Mouse (Mus musculus): ENCODE results near the gene Adam15. TPM values are rescaled to one million over a fixed set of nuclear protein-coding genes. Genes with fewer than 3 reads are reported as not detected.

Adam15 gene
- polyA plus RNA-seq, 1 experiment from 2014 or later: 9.5 TPM

GRCm38 (mm10) chr3:89294195-89294594, 55.6 kb downstream of the Adam15 start:
- ATAC-seq (ENCODE audit: low read depth) (0 out of 2 replicates have a peak, but pooled peaks have one; percentile 37), DNase-seq (no peak)
- Histone ChIP-seq H3K27ac (peak overlapping the region; percentile 13; the same call in 1 of the 2 replicates), H3K9ac (no peak overlapping the region), H3K4me3 (replicated peaks) (no peak overlapping the region), H3K36me3 (no peaks in the 10 kb centered on the region), H3K27me3 (peaks cover 13% of the 10 kb centered on the region), H3K9me3 (replicated peaks) (no peaks in the 10 kb centered on the region), H3K4me1 (replicated peaks) (peaks cover 9% of the 10 kb centered on the region), H3K4me2 (no peak overlapping the region)
- WGBS (ENCODE audit: insufficient replicate concordance): 68% methylated on average over 5 of the region's 5 CpGs

- peak overlapping the region; percentile 13; the same call in 1 of the 2 replicates for H3K27ac ChIP-seq
These were observed 56.4 kb downstream of the Adam15 start for GRCm38 (mm10) chr3:89293247-89293918.

GRCm38 (mm10) chr3:89292303-89292702, 57.5 kb downstream of the Adam15 start:
- DNase-seq (no peak), ATAC-seq (ENCODE audit: low read depth) (no peak)
- Histone ChIP-seq H3K9ac (no peak overlapping the region), H3K27ac (no peak overlapping the region), H3K9me3 (replicated peaks) (no peaks in the 10 kb centered on the region), H3K36me3 (no peaks in the 10 kb centered on the region), H3K27me3 (no peaks in the 10 kb centered on the region), H3K4me2 (no peak overlapping the region), H3K4me3 (replicated peaks) (no peak overlapping the region), H3K4me1 (replicated peaks) (peaks cover 9% of the 10 kb centered on the region; the same call in 1 of the 2 replicates)
- WGBS (ENCODE audit: insufficient replicate concordance): 61% methylated on average over 5 of the region's 5 CpGs

More at GRCm38 (mm10) chr3:89293247-89293918, 56.4 kb downstream of the Adam15 start:
- DNase-seq (no peak), ATAC-seq (ENCODE audit: low read depth) (peak; percentile 41; the same call in 1 of the 2 replicates)
- no peaks in the 10 kb centered on the region for H3K36me3 ChIP-seq
- peaks cover 6% of the 10 kb centered on the region for H3K27me3 ChIP-seq
- peaks cover 9% of the 10 kb centered on the region; the same call in 1 of the 2 replicates for H3K4me1 ChIP-seq (replicated peaks)
- 67% methylated on average over 11 of the region's 11 CpGs for WGBS (ENCODE audit: insufficient replicate concordance)
- H3K4me2 ChIP-seq: no peak overlapping the region
- no peak overlapping the region for H3K9ac ChIP-seq
- no peaks in the 10 kb centered on the region for H3K9me3 ChIP-seq (replicated peaks)
- H3K4me3 ChIP-seq (replicated peaks): no peak overlapping the region

DNA sequence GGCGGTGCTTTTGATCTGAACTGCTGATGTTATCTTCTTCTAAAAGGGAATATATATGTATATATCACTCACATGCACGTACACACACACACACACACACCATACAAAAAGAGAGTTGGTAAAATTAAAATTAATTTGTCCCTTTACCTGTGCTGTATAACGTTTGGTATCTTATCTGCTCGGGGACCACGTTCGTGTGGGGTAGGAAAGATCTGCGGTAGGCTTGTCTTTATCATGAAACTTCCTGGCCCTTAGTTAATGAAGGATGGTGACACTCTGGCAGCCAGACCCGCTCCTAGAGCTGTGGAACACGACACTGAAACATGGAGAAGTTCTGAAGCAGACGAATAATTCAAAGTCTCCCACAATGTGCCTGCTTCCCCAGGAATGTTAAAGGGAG, 57.9 kb downstream of the Adam15 start:
- Histone ChIP-seq H3K36me3 (no peaks in the 10 kb centered on the region), H3K4me1 (replicated peaks) (peaks cover 9% of the 10 kb centered on the region; the same call in 1 of the 2 replicates), H3K4me2 (no peak overlapping the region), H3K27me3 (no peaks in the 10 kb centered on the region), H3K9me3 (replicated peaks) (no peaks in the 10 kb centered on the region), H3K4me3 (replicated peaks) (no peak overlapping the region), H3K9ac (no peak overlapping the region), H3K27ac (no peak overlapping the region)
- ATAC-seq (ENCODE audit: low read depth) (no peak), DNase-seq (no peak)
- 23% methylated on average over 10 of the region's 10 CpGs for WGBS (ENCODE audit: insufficient replicate concordance)

Other genes with a start within 250 kb of the Adam15 start
- not detected in 2 replicates for gene Gm43738, start 248.9 kb downstream of the Adam15 start, polyA plus RNA-seq (2015; fragmentation: Nextera tagmentation; extraction: Ambion mirVana)
- gene Fdps, start 248.0 kb downstream of the Adam15 start, polyA plus RNA-seq (2015; fragmentation: Nextera tagmentation; extraction: Ambion mirVana): 274 and 295 TPM in 2 replicates
- 133 and 136 TPM in 2 replicates for gene Pklr, start 213.9 kb downstream of the Adam15 start, polyA plus RNA-seq (2015; fragmentation: Nextera tagmentation; extraction: Ambion mirVana)
- gene Hcn3, start 189.8 kb downstream of the Adam15 start, polyA plus RNA-seq (2015; fragmentation: Nextera tagmentation; extraction: Ambion mirVana): 0.75 and 0.78 TPM in 2 replicates
- 10.3 and 10.8 TPM in 2 replicates for gene Clk2, start 185.2 kb downstream of the Adam15 start, polyA plus RNA-seq (2015; fragmentation: Nextera tagmentation; extraction: Ambion mirVana)
- gene Scamp3, start 172.5 kb downstream of the Adam15 start, polyA plus RNA-seq (2015; fragmentation: Nextera tagmentation; extraction: Ambion mirVana): 67.4 and 72.1 TPM in 2 replicates
- gene Fam189b, start 166.9 kb downstream of the Adam15 start, polyA plus RNA-seq (2015; fragmentation: Nextera tagmentation; extraction: Ambion mirVana): 2.8 and 3.9 TPM in 2 replicates
- gene Gba, start 147.1 kb downstream of the Adam15 start, polyA plus RNA-seq (2015; fragmentation: Nextera tagmentation; extraction: Ambion mirVana): 21.7 and 23.7 TPM in 2 replicates
- gene Thbs3, start 134.8 kb downstream of the Adam15 start, polyA plus RNA-seq (2015; fragmentation: Nextera tagmentation; extraction: Ambion mirVana): 1.0 and 1.5 TPM in 2 replicates
- gene Mtx1, start 122.9 kb downstream of the Adam15 start, polyA plus RNA-seq (2015; fragmentation: Nextera tagmentation; extraction: Ambion mirVana): 152 and 155 TPM in 2 replicates
- 0.14 and 0.51 TPM in 2 replicates for gene Muc1, start 120.9 kb downstream of the Adam15 start, polyA plus RNA-seq (2015; fragmentation: Nextera tagmentation; extraction: Ambion mirVana)
- gene Krtcap2, start 104.0 kb downstream of the Adam15 start, polyA plus RNA-seq (2015; fragmentation: Nextera tagmentation; extraction: Ambion mirVana): 152 and 155 TPM in 2 replicates
- gene Trim46, start 103.7 kb downstream of the Adam15 start, polyA plus RNA-seq (2015; fragmentation: Nextera tagmentation; extraction: Ambion mirVana): 0.14 and 0.23 TPM in 2 replicates
- 57.2 and 64.5 TPM in 2 replicates for gene Dpm3, start 90.6 kb downstream of the Adam15 start, polyA plus RNA-seq (2015; fragmentation: Nextera tagmentation; extraction: Ambion mirVana)
- gene Slc50a1, start 79.4 kb downstream of the Adam15 start, polyA plus RNA-seq (2015; fragmentation: Nextera tagmentation; extraction: Ambion mirVana): 17.4 and 18.0 TPM in 2 replicates
- gene Efna1, start 68.9 kb downstream of the Adam15 start, polyA plus RNA-seq (2015; fragmentation: Nextera tagmentation; extraction: Ambion mirVana): 4.3 and 4.6 TPM in 2 replicates
- gene Efna3, start 27.0 kb downstream of the Adam15 start, polyA plus RNA-seq (2015; fragmentation: Nextera tagmentation; extraction: Ambion mirVana): 0.32 and 0.41 TPM in 2 replicates
- 1.0 and 1.2 TPM in 2 replicates for gene Efna4, start 12.0 kb downstream of the Adam15 start, polyA plus RNA-seq (2015; fragmentation: Nextera tagmentation; extraction: Ambion mirVana)
- 0.07 and 0.08 TPM in 2 replicates for gene Dcst2, start 12.0 kb upstream of the Adam15 start, polyA plus RNA-seq (2015; fragmentation: Nextera tagmentation; extraction: Ambion mirVana)
- not detected in 2 replicates for gene Dcst1, start 15.3 kb upstream of the Adam15 start, polyA plus RNA-seq (2015; fragmentation: Nextera tagmentation; extraction: Ambion mirVana)
- gene Zbtb7b, start 44.8 kb upstream of the Adam15 start, polyA plus RNA-seq (2015; fragmentation: Nextera tagmentation; extraction: Ambion mirVana): 0.97 and 1.8 TPM in 2 replicates
- not detected in 2 replicates for gene Lenep, start 52.8 kb upstream of the Adam15 start, polyA plus RNA-seq (2015; fragmentation: Nextera tagmentation; extraction: Ambion mirVana)
- 18.0 and 18.7 TPM in 2 replicates for gene Flad1, start 61.9 kb upstream of the Adam15 start, polyA plus RNA-seq (2015; fragmentation: Nextera tagmentation; extraction: Ambion mirVana)
- gene Cks1b, start 68.4 kb upstream of the Adam15 start, polyA plus RNA-seq (2015; fragmentation: Nextera tagmentation; extraction: Ambion mirVana): 282 and 301 TPM in 2 replicates
- gene Shc1, start 68.4 kb upstream of the Adam15 start, polyA plus RNA-seq (2015; fragmentation: Nextera tagmentation; extraction: Ambion mirVana): 42.3 and 51.4 TPM in 2 replicates
- gene Pygo2, start 80.2 kb upstream of the Adam15 start, polyA plus RNA-seq (2015; fragmentation: Nextera tagmentation; extraction: Ambion mirVana): 11.0 and 12.0 TPM in 2 replicates
- 6.0 and 6.8 TPM in 2 replicates for gene Pbxip1, start 86.7 kb upstream of the Adam15 start, polyA plus RNA-seq (2015; fragmentation: Nextera tagmentation; extraction: Ambion mirVana)
- 39.5 and 40.4 TPM in 2 replicates for gene Pmvk, start 104.5 kb upstream of the Adam15 start, polyA plus RNA-seq (2015; fragmentation: Nextera tagmentation; extraction: Ambion mirVana)
- 0.03 and 0.05 TPM in 2 replicates for gene Kcnn3, start 170.2 kb upstream of the Adam15 start, polyA plus RNA-seq (2015; fragmentation: Nextera tagmentation; extraction: Ambion mirVana)